Mouse (Mus musculus) spleen, adult 2 months (tissue): ENCODE results near the gene Ecsit.

Experiments used
- CTCF ChIP-seq: fragments of 200-500 bp; IDR thresholded peaks from 2 replicates; pipeline ENCODE4 v1.5.1; 2011; ENCODE audit warnings: mild to moderate bottlenecking, inconsistent platforms; ENCODE audit not compliant: insufficient read depth, insufficient read length, insufficient replicate concordance; ENCODE audit errors: extremely low read depth
- POLR2A ChIP-seq: fragments of 200-500 bp; IDR thresholded peaks from 2 replicates; pipeline ENCODE4 v1.6.1; 2011; ENCODE audit warnings: low read depth, low read length, inconsistent platforms

DNA sequence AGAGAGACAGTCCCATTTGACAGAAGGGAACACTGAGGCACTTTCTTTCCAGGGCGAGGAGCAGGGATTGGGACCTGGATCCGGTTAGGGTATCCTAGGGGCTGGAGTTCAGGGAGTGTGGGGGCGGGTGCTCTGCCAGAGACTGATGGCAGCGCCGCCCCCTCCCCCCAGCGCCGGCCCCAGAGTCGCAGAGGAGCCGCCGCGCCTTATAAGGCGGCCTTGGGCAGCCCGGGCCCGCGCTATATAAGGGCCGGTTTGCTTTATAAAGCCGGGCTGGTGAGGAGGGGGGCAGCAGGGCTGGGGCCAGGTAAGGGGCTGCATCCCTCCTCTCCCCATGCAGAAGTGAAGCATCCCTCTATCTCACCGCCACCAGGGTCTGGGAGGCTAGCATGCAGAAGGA, 14.7 kb upstream of the Ecsit start:
- no peak for TF ChIP-seq POLR2A
- TF ChIP-seq CTCF: no peak
